Mouse (Mus musculus) CH12.LX (cell line): ENCODE data around the gene Arhgef17. TPM values are rescaled to one million over a fixed set of nuclear protein-coding genes. Genes with fewer than 3 reads are reported as not detected.
A peak's percentile ranks its signal among the peaks of the same experiment; 100 is the strongest.

Experiments used
- DNase-seq: peaks from one replicate; pipeline ENCODE4 v3.0.0-alpha.2; 2013; ENCODE audit errors: extremely low read depth
- H3K27ac ChIP-seq: 2 replicates; pipeline ENCODE4 v1.5.1; 2012; ENCODE audit warnings: low read depth, mild to moderate bottlenecking, control low read depth, moderate library complexity; ENCODE audit not compliant: insufficient read depth
- H3K27me3 ChIP-seq: replicated peaks from 2 replicates; pipeline ENCODE3; 2012; ENCODE audit warnings: inconsistent platforms
- H3K36me3 ChIP-seq, 2 experiments: replicated peaks in 1 of 2; 2 replicates each; pipeline versions ENCODE3 to v1.6.1; 2012; ENCODE audit warnings: inconsistent platforms in 1 of 2, low read length in 1 of 2, mild to moderate bottlenecking in 1 of 2, mixed read lengths in 1 of 2, moderate library complexity in 1 of 2; ENCODE audit not compliant: control insufficient read depth in 1 of 2, insufficient read depth in 1 of 2
- H3K4me1 ChIP-seq, 2 experiments: 2 replicates each; pipeline ENCODE4 v1.6.1; 2012; ENCODE audit warnings: inconsistent platforms in 1 of 2, moderate library complexity in 1 of 2; ENCODE audit not compliant: insufficient read depth in 2 of 2, control insufficient read depth in 1 of 2
- H3K4me2 ChIP-seq: 2 replicates; pipeline ENCODE4 v1.6.1; 2012; ENCODE audit warnings: low read depth, mild to moderate bottlenecking, control low read depth; ENCODE audit not compliant: poor library complexity, insufficient read depth, severe bottlenecking
- H3K4me3 ChIP-seq, 3 experiments: fragments of 150-350 bp in 1 of 3; sonication (generic) in 1 of 3; replicated peaks in 1 of 3; 2 replicates each; pipeline versions ENCODE3 to v1.5.1; 2011 to 2012; ENCODE audit warnings: low read depth in 2 of 3, low read length in 2 of 3, mild to moderate bottlenecking in 2 of 3, moderate library complexity in 2 of 3, control low read depth in 1 of 3, improper control_type of control experiment in 1 of 3, inconsistent platforms in 1 of 3, mixed read lengths in 1 of 3; ENCODE audit not compliant: poor library complexity in 1 of 3
- H3K79me2 ChIP-seq: replicated peaks from 2 replicates; pipeline ENCODE4 v1.6.1; 2012; ENCODE audit warnings: mild to moderate bottlenecking, moderate library complexity; ENCODE audit not compliant: control insufficient read depth, poor library complexity, insufficient read depth, severe bottlenecking; ENCODE audit errors: extremely low read depth
- H3K9ac ChIP-seq: 2 replicates; pipeline ENCODE4 v1.6.1; 2012; ENCODE audit warnings: low read depth, mild to moderate bottlenecking, control low read depth, moderate library complexity; ENCODE audit not compliant: insufficient read depth
- H3K9me3 ChIP-seq: replicated peaks from 2 replicates; pipeline ENCODE3; 2012; ENCODE audit warnings: low read length, inconsistent platforms, mixed read lengths
- BHLHE40 ChIP-seq: IDR thresholded peaks from 2 replicates; pipeline ENCODE4 v1.6.1; 2011; ENCODE audit warnings: mild to moderate bottlenecking, low read depth, low read length, improper control_type of control experiment
- CHD1 ChIP-seq: IDR thresholded peaks from 2 replicates; pipeline ENCODE4 v1.6.1; 2012; ENCODE audit warnings: low read depth, low read length, improper control_type of control experiment, inconsistent platforms
- CHD2 ChIP-seq: IDR thresholded peaks from 2 replicates; pipeline ENCODE4 v1.6.1; 2011; ENCODE audit warnings: low read length, improper control_type of control experiment
- CTCF ChIP-seq, 2 experiments: IDR thresholded peaks in 1 of 2; conservative IDR thresholded peaks in 1 of 2; 2 replicates each; pipeline ENCODE4 v1.5.1; 2011 to 2012; ENCODE audit warnings: low read depth in 2 of 2, low read length in 2 of 2, improper control_type of control experiment in 1 of 2, inconsistent platforms in 1 of 2, mild to moderate bottlenecking in 1 of 2, moderate library complexity in 1 of 2
- E2F4 ChIP-seq: IDR thresholded peaks from 2 replicates; pipeline ENCODE4 v1.6.1; 2011; ENCODE audit warnings: low read depth, low read length, improper control_type of control experiment; ENCODE audit not compliant: insufficient replicate concordance
- ELF1 ChIP-seq: IDR thresholded peaks from 2 replicates; pipeline ENCODE4 v1.6.1; 2014; ENCODE audit warnings: low read depth, mild to moderate bottlenecking, inconsistent platforms, low read length, improper control_type of control experiment
- EP300 ChIP-seq: IDR thresholded peaks from 2 replicates; pipeline ENCODE4 v1.6.1; 2011; ENCODE audit warnings: low read length, improper control_type of control experiment
- ETS1 ChIP-seq: conservative IDR thresholded peaks from 2 replicates; pipeline ENCODE4 v1.6.1; 2012; ENCODE audit warnings: low read depth, mild to moderate bottlenecking, inconsistent platforms, low read length, improper control_type of control experiment, moderate library complexity
- HCFC1 ChIP-seq: IDR thresholded peaks from 2 replicates; pipeline ENCODE4 v1.6.1; 2012; ENCODE audit warnings: low read depth, mild to moderate bottlenecking, inconsistent platforms, low read length, improper control_type of control experiment
- IRF4 ChIP-seq: IDR thresholded peaks from 2 replicates; pipeline ENCODE4 v1.6.1; 2014; ENCODE audit warnings: low read depth, mild to moderate bottlenecking, inconsistent platforms, low read length, improper control_type of control experiment
- JUN ChIP-seq: IDR thresholded peaks from 2 replicates; pipeline ENCODE4 v1.6.1; 2011; ENCODE audit warnings: low read depth, mild to moderate bottlenecking, low read length, improper control_type of control experiment, moderate library complexity; ENCODE audit not compliant: insufficient read depth
- JUND ChIP-seq: conservative IDR thresholded peaks from 2 replicates; pipeline ENCODE4 v1.6.1; 2011; ENCODE audit warnings: low read depth, low read length, improper control_type of control experiment
- KAT2A ChIP-seq: IDR thresholded peaks from 2 replicates; pipeline ENCODE4 v1.6.1; 2012; ENCODE audit warnings: low read length, improper control_type of control experiment, inconsistent platforms; ENCODE audit not compliant: insufficient replicate concordance
- MAFK ChIP-seq: IDR thresholded peaks from 2 replicates; pipeline ENCODE4 v1.6.1; 2011; ENCODE audit warnings: low read length, improper control_type of control experiment; ENCODE audit not compliant: insufficient replicate concordance
- MAX ChIP-seq: IDR thresholded peaks from 2 replicates; pipeline ENCODE4 v1.6.1; 2011; ENCODE audit warnings: low read length, improper control_type of control experiment
- MAZ ChIP-seq: IDR thresholded peaks from 2 replicates; pipeline ENCODE4 v1.6.1; 2012; ENCODE audit warnings: low read depth, mild to moderate bottlenecking, inconsistent platforms, low read length, improper control_type of control experiment, moderate library complexity
- MEF2A ChIP-seq: IDR thresholded peaks from 2 replicates; pipeline ENCODE4 v1.6.1; 2014; ENCODE audit warnings: low read depth, mild to moderate bottlenecking, inconsistent platforms, low read length, improper control_type of control experiment, borderline replicate concordance
- MYC ChIP-seq: IDR thresholded peaks from 2 replicates; pipeline ENCODE4 v1.6.1; 2011; ENCODE audit warnings: low read depth, mild to moderate bottlenecking, improper control_type of control experiment, low read length
- NELFE ChIP-seq: IDR thresholded peaks from 2 replicates; pipeline ENCODE4 v1.6.1; 2011; ENCODE audit warnings: low read depth, low read length, improper control_type of control experiment
- NRF1 ChIP-seq: IDR thresholded peaks from 2 replicates; pipeline ENCODE4 v1.6.1; 2014; ENCODE audit warnings: low read depth, mild to moderate bottlenecking, inconsistent platforms, low read length, improper control_type of control experiment, moderate library complexity
- PAX5 ChIP-seq: IDR thresholded peaks from 2 replicates; pipeline ENCODE4 v1.6.1; 2012; ENCODE audit warnings: low read length, inconsistent platforms, mixed read lengths
- POLR2A ChIP-seq: IDR thresholded peaks from 2 replicates; pipeline ENCODE4 v1.6.1; 2011; ENCODE audit warnings: low read depth, mild to moderate bottlenecking, improper control_type of control experiment, low read length
- POLR2AphosphoS2 ChIP-seq: IDR thresholded peaks from 2 replicates; pipeline ENCODE4 v1.6.1; 2011; ENCODE audit warnings: low read depth, low read length, improper control_type of control experiment
- RAD21 ChIP-seq: IDR thresholded peaks from 2 replicates; pipeline ENCODE4 v1.6.1; 2011; ENCODE audit warnings: low read depth, mild to moderate bottlenecking, low read length, improper control_type of control experiment, moderate library complexity
- RCOR1 ChIP-seq: conservative IDR thresholded peaks from 2 replicates; pipeline ENCODE4 v1.6.1; 2012; ENCODE audit warnings: low read depth, mild to moderate bottlenecking, inconsistent platforms, low read length, improper control_type of control experiment
- SIN3A ChIP-seq: IDR thresholded peaks from 2 replicates; pipeline ENCODE4 v1.6.1; 2012; ENCODE audit warnings: low read length, improper control_type of control experiment, inconsistent platforms
- TBP ChIP-seq: conservative IDR thresholded peaks from 2 replicates; pipeline ENCODE4 v1.6.1; 2011; ENCODE audit warnings: low read depth, low read length, improper control_type of control experiment
- TCF12 ChIP-seq: IDR thresholded peaks from 2 replicates; pipeline ENCODE4 v1.6.1; 2014; ENCODE audit warnings: low read depth, mild to moderate bottlenecking, inconsistent platforms, low read length, improper control_type of control experiment
- USF1 ChIP-seq: IDR thresholded peaks from 2 replicates; pipeline ENCODE4 v1.6.1; 2014; ENCODE audit warnings: low read depth, mild to moderate bottlenecking, inconsistent platforms, low read length, improper control_type of control experiment
- ZC3H11A ChIP-seq: IDR thresholded peaks from 2 replicates; pipeline ENCODE4 v1.6.1; 2012; ENCODE audit warnings: low read depth, mild to moderate bottlenecking, inconsistent platforms, low read length, improper control_type of control experiment
- ZKSCAN1 ChIP-seq: IDR thresholded peaks from 2 replicates; pipeline ENCODE4 v1.6.1; 2012; ENCODE audit warnings: low read depth, inconsistent platforms, low read length, improper control_type of control experiment, borderline replicate concordance
- ZMIZ1 ChIP-seq: IDR thresholded peaks from 2 replicates; pipeline ENCODE4 v1.6.1; 2012; ENCODE audit warnings: low read depth, mild to moderate bottlenecking, inconsistent platforms, low read length, improper control_type of control experiment
- dilution Hi-C: fragments of 300-500 bp; cut with MboI; formaldehyde crosslinking; loops from 2 replicates; pipeline ENCODE4 v1.14.3; 2020; ENCODE audit warnings: low sequenced_read_pairs; ENCODE audit not compliant: extremely low pct_unique_long_range_greater_than_20kb, extremely low pct_ligation_motif_present
- in situ Hi-C: fragments of 300-500 bp; cut with MboI; formaldehyde crosslinking; loops from 3 replicates; pipeline ENCODE4 v1.14.3; 2019; ENCODE audit warnings: low sequenced_read_pairs, low pct_ligation_motif_present, low pct_unique_long_range_greater_than_20kb, mixed read lengths
- polyA plus RNA-seq: library from polyadenylated mRNA; unstranded; fragments of >175 nt; gene quantifications from 2 replicates; pipeline ENCODE4 v1.2.1, GENCODE M21; 2012; ENCODE audit warnings: low read depth; ENCODE audit not compliant: insufficient read length
- total RNA-seq, 2 experiments: library from RNA; depleted of rRNA; stranded (reverse); fragments of 300-350 nt in 1 of 2; fragments of >200 nt in 1 of 2; gene quantifications; 2 replicates each; pipeline ENCODE4 v1.2.3; 2012 to 2014

The Arhgef17 gene
- total and polyA plus RNA-seq, 3 experiments = 2.3 to 6.7 (median 5.6) TPM

DNA sequence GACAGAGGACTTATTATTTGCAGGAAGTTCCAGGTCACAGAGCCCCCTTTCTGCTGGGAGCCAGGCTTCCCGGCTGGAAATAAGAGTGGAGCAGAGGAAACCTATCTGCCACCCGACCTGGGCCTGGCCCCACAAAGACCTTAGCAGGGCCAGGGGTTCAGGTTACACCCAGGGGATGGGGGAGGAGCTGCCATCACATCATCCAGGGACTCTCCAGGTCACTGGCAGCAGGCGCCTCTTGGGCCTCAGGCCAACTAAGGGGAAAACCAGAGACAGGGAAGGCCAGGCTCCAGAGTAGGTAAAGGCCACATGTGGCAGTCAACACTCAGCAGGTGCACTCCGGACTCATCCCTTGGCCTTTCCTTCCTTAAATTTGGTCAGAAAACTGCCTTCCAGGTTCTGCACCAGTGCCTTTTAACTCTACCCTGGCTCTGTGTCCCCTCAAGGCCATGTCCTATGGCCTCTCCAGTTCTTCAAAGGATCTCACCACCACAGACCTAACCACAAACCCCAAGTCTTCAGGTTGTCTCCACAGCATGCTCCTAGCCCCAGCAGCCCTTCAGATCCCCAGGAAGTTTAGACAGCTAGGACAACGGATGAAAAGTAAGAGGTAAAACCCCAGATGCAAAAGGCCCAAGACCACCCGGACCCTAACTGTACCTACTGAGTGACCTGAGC is 77.6 kb downstream of the Arhgef17 start:
- DNase-seq = peak; percentile 69
- in situ Hi-C loops = no loop called here
- Histone ChIP-seq H3K79me2 (peaks cover 38% of the 10 kb centered on the region), H3K27ac (peak overlapping the region; percentile 97), H3K4me3 (peak overlapping the region; percentile 56 to 62 (median 57)), H3K27me3 (no peaks in the 10 kb centered on the region), H3K4me1 (peaks cover 43 to 98% of the 10 kb centered on the region in 2 experiments), H3K9me3 (no peaks in the 10 kb centered on the region), H3K4me2 (peak overlapping the region; percentile 79), H3K36me3 (peaks cover 28 to 64% of the 10 kb centered on the region in 2 experiments), H3K9ac (peak overlapping the region; percentile 70)
- no peak for TF ChIP-seq NELFE
- peak; percentile 87 for TF ChIP-seq RCOR1
- no peak for TF ChIP-seq RAD21
- TF ChIP-seq KAT2A = 0 out of 2 replicates have a peak, but pooled peaks have one; percentile 39
- TF ChIP-seq MAX = peak; percentile 46; the same call in 1 of the 2 replicates
- TF ChIP-seq JUN = no peak
- TF ChIP-seq HCFC1 = no peak
- TF ChIP-seq TBP = 0 out of 2 replicates have a peak, but pooled peaks have one; percentile 53
- TF ChIP-seq JUND = no peak
- TF ChIP-seq SIN3A = peak; percentile 27
- peak; percentile 75 for TF ChIP-seq BHLHE40
- TF ChIP-seq USF1 = no peak
- no peak for TF ChIP-seq CTCF (conservative IDR thresholded peaks at IDR 0.05 in 1 of 2, IDR thresholded peaks at IDR 0.05 in 1 of 2; ENCODE audit: low read depth in 2 of 2, low read length in 2 of 2)
- TF ChIP-seq MAFK = 0 out of 2 replicates have a peak, but pooled peaks have one; percentile 15
- 0 out of 2 replicates have a peak, but pooled peaks have one; percentile 33 for TF ChIP-seq MYC
- TF ChIP-seq ZC3H11A = no peak
- TF ChIP-seq MEF2A = peak; percentile 46; the same call in 1 of the 2 replicates
- peak; percentile 39 for TF ChIP-seq CHD2
- TF ChIP-seq POLR2AphosphoS2 = no peak
- TF ChIP-seq TCF12 = peak; percentile 68
- TF ChIP-seq EP300 = peak; percentile 70
- no peak for TF ChIP-seq ZMIZ1
- no peak for TF ChIP-seq ZKSCAN1
- TF ChIP-seq CHD1 = no peak
- TF ChIP-seq NRF1 = peak; percentile 29; the same call in 1 of the 2 replicates
- no peak for TF ChIP-seq E2F4
- peak; percentile 73 for TF ChIP-seq IRF4
- TF ChIP-seq POLR2A = peak; percentile 25; the same call in 1 of the 2 replicates
- TF ChIP-seq ETS1 = peak; percentile 77
- TF ChIP-seq ELF1 = no peak
- TF ChIP-seq MAZ = no peak; the same call in 1 of the 2 replicates
- TF ChIP-seq PAX5 = no peak
- dilution Hi-C loops = no loop called here
